Mouse (Mus musculus) heart, embryonic 16.5 days (tissue): ENCODE results near the gene Fos. TPM values are rescaled to one million over a fixed set of nuclear protein-coding genes. Genes with fewer than 3 reads are reported as not detected.

Source experiments
- ATAC-seq: fragments of 200-750 bp; cut with Nextera tagmentation; replicated peaks from 2 replicates; pipeline ENCODE4 v1.8.0; 2017; ENCODE audit warnings: moderate number of reproducible peaks; ENCODE audit not compliant: insufficient read depth, low FRiP score; ENCODE audit errors: extremely low read depth
- H3K27ac ChIP-seq: fragments of 300-500 bp; sonication (generic); 2 replicates; pipeline ENCODE4 v1.5.1; 2014; ENCODE audit warnings: mild to moderate bottlenecking, low read length, control low read depth, moderate library complexity
- H3K27me3 ChIP-seq: fragments of 300-500 bp; sonication (generic); 2 replicates; pipeline ENCODE4 v1.6.1; 2014; ENCODE audit warnings: low read length, mixed read lengths; ENCODE audit not compliant: control insufficient read depth, insufficient read depth
- H3K36me3 ChIP-seq: fragments of 300-500 bp; sonication (generic); 2 replicates; pipeline ENCODE4 v1.6.1; 2014; ENCODE audit not compliant: control insufficient read depth, insufficient read depth
- H3K4me1 ChIP-seq: fragments of 300-500 bp; sonication (generic); 2 replicates; pipeline ENCODE4 v1.6.1; 2014; ENCODE audit warnings: low read length, mixed read lengths; ENCODE audit not compliant: control insufficient read depth, insufficient read depth
- H3K4me2 ChIP-seq: fragments of 300-500 bp; sonication (generic); 2 replicates; pipeline ENCODE4 v1.6.1; 2014; ENCODE audit warnings: low read depth, mild to moderate bottlenecking, control low read depth, low read length
- H3K4me3 ChIP-seq: fragments of 300-500 bp; sonication (generic); 2 replicates; pipeline ENCODE4 v1.5.1; 2014; ENCODE audit warnings: mild to moderate bottlenecking, control low read depth, low read length
- H3K9ac ChIP-seq: fragments of 300-500 bp; sonication (generic); 2 replicates; pipeline ENCODE4 v1.6.1; 2014; ENCODE audit warnings: low read length, control low read depth
- H3K9me3 ChIP-seq: fragments of 300-500 bp; sonication (generic); replicated peaks from 2 replicates; pipeline ENCODE4 v1.6.1; 2016; ENCODE audit warnings: low read length; ENCODE audit not compliant: control insufficient read depth
- WGBS: fragments of 180-500 bp; shearing (Covaris S2); extraction: QIAGEN DNeasy Blood & Tissue Kit; methylation state at CpG from one replicate; pipeline ENCODE4 v1.1.7; 2014; 5-methylcytosine and 5-hydroxymethylcytosine counted together
- polyA plus RNA-seq: library from polyadenylated mRNA; unstranded; fragments of >200 nt; fragmentation: Nextera tagmentation; extraction: Ambion mirVana; gene quantifications from 2 replicates; pipeline ENCODE4 v1.2.1, GENCODE M21; 2015

Fos gene
- polyA plus RNA-seq, 1 experiment from 2014 or later, result 6.6 TPM

DNA sequence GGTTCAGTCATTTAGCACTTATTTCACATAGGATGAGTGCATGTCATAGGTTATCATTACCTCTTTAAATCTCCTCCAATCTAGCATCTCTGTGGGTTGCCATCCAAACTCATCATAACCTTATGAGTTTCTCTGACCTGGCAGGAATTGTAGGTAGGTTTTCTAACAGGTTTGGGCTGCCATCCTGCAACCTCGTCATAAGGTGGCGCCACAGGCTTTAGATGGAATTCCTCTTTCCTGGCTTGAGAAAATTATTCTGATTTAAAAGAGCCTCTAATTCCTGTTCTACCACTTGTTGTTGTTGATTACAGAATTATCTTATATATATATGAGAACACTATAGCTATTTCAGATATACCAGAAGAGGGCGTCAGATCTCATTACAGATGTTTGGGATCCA lies 34.5 kb downstream of the Fos start:
- H3K9ac ChIP-seq, result no peak overlapping the region
- no peak overlapping the region for H3K4me2 ChIP-seq
- no peak overlapping the region for H3K4me3 ChIP-seq
- no peak overlapping the region for H3K27ac ChIP-seq
- 0 out of 2 replicates have a peak, but pooled peaks cover 2% of the 10 kb centered on the region for H3K36me3 ChIP-seq
- 19% methylated on average over 3 of the region's 3 CpGs for WGBS
- no peaks in the 10 kb centered on the region for H3K27me3 ChIP-seq
- peaks cover 10% of the 10 kb centered on the region; the same call in 1 of the 2 replicates for H3K9me3 ChIP-seq
- no peaks in the 10 kb centered on the region for H3K4me1 ChIP-seq
- ATAC-seq, result no peak

DNA sequence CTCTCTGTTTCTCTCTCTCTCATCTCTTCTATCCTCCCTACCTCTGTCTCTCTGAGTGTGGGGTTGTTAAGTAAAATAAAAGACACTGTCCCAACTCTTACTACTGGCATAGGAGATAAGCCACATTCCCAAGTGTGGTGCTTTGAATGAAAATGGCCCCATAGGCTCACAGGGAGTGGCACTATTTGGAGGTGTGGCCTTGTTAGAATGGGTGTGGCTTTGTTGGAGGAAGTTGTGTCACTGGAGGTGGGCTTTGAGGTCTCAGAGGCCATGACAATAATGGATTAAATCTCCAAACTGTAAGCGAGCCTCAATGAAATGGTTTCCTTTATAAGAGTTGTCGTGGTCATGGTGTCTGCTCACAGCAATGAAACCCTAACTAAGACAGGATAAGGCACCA lies 36.3 kb downstream of the Fos start:
- Histone ChIP-seq H3K9ac (no peak overlapping the region), H3K27me3 (no peaks in the 10 kb centered on the region), H3K9me3 (peaks cover 7% of the 10 kb centered on the region; the same call in 1 of the 2 replicates), H3K4me3 (no peak overlapping the region), H3K36me3 (0 out of 2 replicates have a peak, but pooled peaks cover 2% of the 10 kb centered on the region), H3K27ac (no peak overlapping the region), H3K4me2 (no peak overlapping the region), H3K4me1 (no peaks in the 10 kb centered on the region)
- no peak for ATAC-seq
- WGBS, result 94% methylated on average over 2 of the region's 2 CpGs

DNA sequence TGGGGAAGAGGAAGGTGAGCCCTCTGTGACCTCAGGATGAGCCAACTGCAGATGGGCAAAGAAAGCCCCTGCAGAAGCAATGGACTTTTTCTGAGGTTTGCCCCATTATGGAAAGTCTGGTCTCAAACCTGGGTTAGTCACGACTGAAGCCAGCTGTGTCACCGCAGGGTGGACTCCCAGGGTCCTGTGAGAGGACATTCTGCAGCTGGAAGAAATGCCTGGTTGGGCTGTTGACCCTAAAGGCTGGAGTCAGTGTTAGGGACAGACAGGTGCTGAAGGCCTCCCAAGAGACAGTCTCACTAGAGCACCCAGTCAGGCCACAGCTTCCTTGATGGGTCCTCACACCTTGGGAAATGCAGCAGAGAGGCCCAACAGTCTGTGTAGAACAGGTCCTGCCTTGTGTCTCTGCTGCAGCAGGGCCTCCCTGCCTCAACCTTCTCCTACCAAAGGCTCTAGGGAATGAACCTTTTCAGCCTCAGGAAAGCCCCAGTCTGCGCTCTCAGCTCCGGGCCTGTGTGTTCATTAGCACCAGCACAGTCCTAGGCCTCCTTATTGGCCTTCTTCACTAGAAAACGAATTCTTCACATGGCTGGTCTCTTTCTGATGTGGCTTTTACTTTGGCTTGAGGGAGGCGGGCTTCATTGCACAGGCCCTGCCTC lies 40.2 kb downstream of the Fos start:
- Histone ChIP-seq H3K4me2 (no peak overlapping the region), H3K27ac (no peak overlapping the region), H3K9ac (no peak overlapping the region), H3K4me1 (no peaks in the 10 kb centered on the region), H3K36me3 (no peaks in the 10 kb centered on the region), H3K27me3 (no peaks in the 10 kb centered on the region), H3K9me3 (no peaks in the 10 kb centered on the region), H3K4me3 (no peak overlapping the region)
- WGBS, result 81% methylated on average over 6 of the region's 6 CpGs
- ATAC-seq, result no peak

DNA sequence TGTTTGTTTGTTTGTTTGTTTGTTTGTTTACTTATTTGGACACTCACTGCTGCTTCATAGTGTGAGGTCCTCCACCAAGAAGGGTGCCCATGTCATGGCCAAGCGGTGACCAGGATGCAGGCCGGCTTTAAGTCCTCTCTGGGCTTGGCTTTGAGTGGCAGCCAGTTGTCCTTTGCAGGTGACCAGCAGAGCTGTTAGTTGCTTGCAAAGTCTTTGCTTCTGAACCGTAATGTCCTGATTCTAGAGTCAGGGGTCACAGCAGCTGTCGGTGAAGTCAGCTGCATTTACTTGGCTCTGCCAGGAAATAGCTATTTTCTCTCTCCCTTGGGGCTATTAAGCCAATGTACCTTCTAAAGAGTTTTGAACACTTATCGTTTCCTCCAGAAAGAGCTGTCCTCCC lies 41.3 kb downstream of the Fos start:
- 70% methylated on average over 5 of the region's 5 CpGs for WGBS
- H3K4me3 ChIP-seq, result no peak overlapping the region
- no peaks in the 10 kb centered on the region for H3K4me1 ChIP-seq
- no peak overlapping the region for H3K9ac ChIP-seq
- no peaks in the 10 kb centered on the region for H3K36me3 ChIP-seq
- H3K27ac ChIP-seq, result no peak overlapping the region
- H3K9me3 ChIP-seq, result no peaks in the 10 kb centered on the region
- ATAC-seq, result no peak
- no peak overlapping the region for H3K4me2 ChIP-seq
- H3K27me3 ChIP-seq, result no peaks in the 10 kb centered on the region

DNA sequence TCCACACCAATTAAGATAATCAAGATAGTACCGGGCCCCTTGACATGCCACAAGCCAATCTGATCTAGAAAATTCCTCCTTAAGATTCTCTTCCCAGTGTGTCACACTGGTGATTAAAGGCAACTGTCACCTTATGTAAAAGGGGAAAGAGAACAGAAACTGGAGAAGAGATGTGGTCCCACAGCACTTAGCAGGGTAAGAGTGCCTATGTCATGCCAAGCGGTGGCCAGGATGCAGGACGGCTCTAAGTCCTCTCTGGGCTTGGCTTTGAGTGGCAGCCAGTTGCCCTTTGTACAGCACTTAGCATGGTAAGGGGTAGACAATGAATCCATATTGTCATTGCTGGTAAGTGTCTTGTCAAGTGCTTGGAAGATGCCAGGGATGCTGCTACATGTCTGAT lies 42.2 kb downstream of the Fos start:
- no peak for ATAC-seq
- no peak overlapping the region for H3K27ac ChIP-seq
- no peaks in the 10 kb centered on the region for H3K36me3 ChIP-seq
- no peak overlapping the region for H3K9ac ChIP-seq
- H3K4me2 ChIP-seq, result no peak overlapping the region
- no peaks in the 10 kb centered on the region for H3K4me1 ChIP-seq
- H3K4me3 ChIP-seq, result no peak overlapping the region
- no peaks in the 10 kb centered on the region for H3K9me3 ChIP-seq
- 59% methylated on average over 3 of the region's 3 CpGs for WGBS
- H3K27me3 ChIP-seq, result no peaks in the 10 kb centered on the region

DNA sequence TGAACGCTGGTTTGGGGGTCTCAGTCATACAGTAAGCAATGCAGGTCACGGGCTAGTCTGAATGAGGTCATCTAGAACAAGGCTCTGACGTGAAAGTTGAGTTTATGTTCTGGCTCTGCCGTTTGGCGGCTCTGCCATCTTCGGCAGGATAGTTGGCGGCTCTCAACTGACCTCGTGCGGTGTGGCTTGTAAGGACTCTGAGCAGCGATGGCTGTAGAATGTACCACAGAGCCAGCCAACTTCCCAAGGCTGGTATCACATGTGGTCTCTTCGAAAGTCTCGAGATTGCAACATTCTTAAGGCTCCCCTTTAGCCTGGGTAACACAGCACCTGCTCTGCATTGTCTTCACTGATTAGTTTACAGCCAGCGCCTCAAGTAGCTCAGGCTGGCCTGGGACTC lies 43.6 kb downstream of the Fos start:
- Histone ChIP-seq H3K27ac (no peak overlapping the region), H3K4me2 (no peak overlapping the region), H3K9ac (no peak overlapping the region), H3K4me1 (no peaks in the 10 kb centered on the region), H3K36me3 (no peaks in the 10 kb centered on the region), H3K9me3 (no peaks in the 10 kb centered on the region), H3K4me3 (no peak overlapping the region), H3K27me3 (no peaks in the 10 kb centered on the region)
- ATAC-seq, result no peak
- 87% methylated on average over 13 of the region's 13 CpGs for WGBS

DNA sequence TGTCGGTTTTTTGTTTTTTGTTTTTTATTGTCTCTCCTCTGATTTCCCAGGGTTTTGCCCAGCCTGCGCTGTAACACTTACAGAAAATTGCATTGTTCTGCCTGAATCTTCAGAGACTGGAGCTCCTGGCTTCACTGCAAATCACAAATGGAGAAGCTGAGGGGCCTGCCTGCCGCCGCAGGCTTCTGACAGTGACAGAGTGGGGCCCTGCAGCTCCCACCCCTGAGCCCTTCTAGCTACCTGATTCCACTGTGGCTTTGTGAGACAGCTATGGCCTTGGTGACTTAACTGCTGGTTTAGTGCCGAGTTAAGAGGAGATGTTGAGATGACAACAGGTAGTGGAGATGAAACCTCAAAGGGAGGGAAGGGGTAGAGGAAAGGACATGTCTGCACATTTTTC lies 44.3 kb downstream of the Fos start:
- H3K4me3 ChIP-seq, result no peak overlapping the region
- no peaks in the 10 kb centered on the region for H3K36me3 ChIP-seq
- H3K4me2 ChIP-seq, result no peak overlapping the region
- no peaks in the 10 kb centered on the region for H3K9me3 ChIP-seq
- no peak overlapping the region for H3K27ac ChIP-seq
- H3K4me1 ChIP-seq, result no peaks in the 10 kb centered on the region
- WGBS, result 71% methylated on average over 5 of the region's 5 CpGs
- H3K27me3 ChIP-seq, result no peaks in the 10 kb centered on the region
- ATAC-seq, result no peak
- H3K9ac ChIP-seq, result no peak overlapping the region

DNA sequence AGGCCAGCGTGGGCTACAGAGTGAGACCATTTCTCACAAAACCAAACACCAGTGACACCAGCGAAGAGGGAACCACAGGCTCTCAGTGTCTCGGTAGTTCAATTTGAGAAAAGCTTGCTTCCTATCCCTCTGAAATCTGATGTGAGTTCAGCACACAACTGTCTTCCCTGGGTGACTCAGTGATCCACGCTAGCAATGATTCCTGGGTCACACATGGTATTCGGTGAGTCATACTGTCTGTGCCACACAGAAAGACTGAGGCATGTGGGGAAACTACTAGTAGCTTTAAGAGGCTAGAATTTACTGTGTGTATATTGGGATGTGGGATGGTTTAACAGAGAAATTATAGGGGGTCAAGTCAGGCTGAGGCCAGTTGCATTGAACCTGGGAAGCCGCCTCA lies 45.9 kb downstream of the Fos start:
- H3K27ac ChIP-seq, result no peak overlapping the region
- ATAC-seq, result no peak
- no peak overlapping the region for H3K9ac ChIP-seq
- no peak overlapping the region for H3K4me2 ChIP-seq
- H3K4me1 ChIP-seq, result peaks cover 3% of the 10 kb centered on the region; the same call in 1 of the 2 replicates
- no peaks in the 10 kb centered on the region for H3K36me3 ChIP-seq
- WGBS, result 87% methylated on average over 6 of the region's 6 CpGs
- H3K4me3 ChIP-seq, result no peak overlapping the region
- no peaks in the 10 kb centered on the region for H3K9me3 ChIP-seq
- H3K27me3 ChIP-seq, result no peaks in the 10 kb centered on the region

DNA sequence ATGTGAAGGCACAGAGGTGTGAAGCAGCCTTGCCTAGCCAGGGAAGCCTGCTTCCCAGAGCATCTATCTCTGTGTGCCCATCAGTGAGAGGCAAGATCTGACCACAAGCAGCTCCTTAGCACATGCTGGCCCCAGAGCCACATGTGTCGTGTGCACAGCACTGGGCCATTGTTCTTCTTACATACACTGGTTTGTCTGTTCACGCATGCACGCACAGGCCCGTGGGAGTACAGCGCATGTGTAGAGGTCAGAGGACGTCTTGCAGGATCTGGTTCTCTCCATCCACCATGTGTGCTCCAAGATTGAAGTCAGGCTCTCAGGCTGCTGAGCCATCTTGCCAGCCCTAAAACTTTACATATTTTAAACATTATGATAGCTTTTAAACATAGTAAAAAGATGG lies 47.4 kb downstream of the Fos start:
- H3K4me1 ChIP-seq, result peaks cover 3% of the 10 kb centered on the region; the same call in 1 of the 2 replicates
- no peak for ATAC-seq
- H3K36me3 ChIP-seq, result no peaks in the 10 kb centered on the region
- no peaks in the 10 kb centered on the region for H3K9me3 ChIP-seq
- H3K27me3 ChIP-seq, result no peaks in the 10 kb centered on the region
- 90% methylated on average over 6 of the region's 6 CpGs for WGBS
- no peak overlapping the region for H3K27ac ChIP-seq
- H3K9ac ChIP-seq, result no peak overlapping the region
- H3K4me3 ChIP-seq, result no peak overlapping the region
- no peak overlapping the region for H3K4me2 ChIP-seq
